Mouse (Mus musculus): ENCODE results near the gene Slc48a1. TPM values are rescaled to one million over a fixed set of nuclear protein-coding genes. Genes with fewer than 3 reads are reported as not detected.

The Slc48a1 gene
- polyA plus RNA-seq, 1 experiment from 2014 or later = 81.9 TPM

GRCm38 (mm10) chr15:97825941-97826587, 47.7 kb downstream of the Slc48a1 start:
- Histone ChIP-seq H3K27ac (ENCODE audit: low read length) (peak overlapping the region; percentile 83), H3K36me3 (ENCODE audit: insufficient read depth, low read length) (no peaks in the 10 kb centered on the region), H3K4me2 (replicated peaks; ENCODE audit: low read depth, low read length) (peak overlapping the region; percentile 63), H3K9me3 (ENCODE audit: low read length) (no peaks in the 10 kb centered on the region), H3K27me3 (ENCODE audit: insufficient read depth, low read length) (no peaks in the 10 kb centered on the region), H3K4me3 (ENCODE audit: low read length) (no peak overlapping the region), H3K9ac (replicated peaks; ENCODE audit: low read length) (peak overlapping the region; percentile 63), H3K4me1 (ENCODE audit: insufficient read depth, low read length) (peaks cover 91% of the 10 kb centered on the region)
- WGBS = 52% methylated on average over 12 of the region's 12 CpGs
- no peak for ATAC-seq (ENCODE audit: low FRiP score, low TSS enrichment)

GRCm38 (mm10) chr15:97826588-97827261, 48.4 kb downstream of the Slc48a1 start:
- WGBS = 57% methylated on average over 5 of the region's 5 CpGs
- peaks cover 85% of the 10 kb centered on the region for H3K4me1 ChIP-seq (ENCODE audit: insufficient read depth, low read length)
- no peak overlapping the region for H3K4me3 ChIP-seq (ENCODE audit: low read length)
- ATAC-seq (ENCODE audit: low FRiP score, low TSS enrichment) = no peak
- no peaks in the 10 kb centered on the region for H3K9me3 ChIP-seq (ENCODE audit: low read length)
- no peak overlapping the region for H3K9ac ChIP-seq (replicated peaks; ENCODE audit: low read length)
- no peak overlapping the region for H3K27ac ChIP-seq (ENCODE audit: low read length)
- H3K4me2 ChIP-seq (replicated peaks; ENCODE audit: low read depth, low read length) = no peak overlapping the region
- no peaks in the 10 kb centered on the region for H3K36me3 ChIP-seq (ENCODE audit: insufficient read depth, low read length)
- no peaks in the 10 kb centered on the region for H3K27me3 ChIP-seq (ENCODE audit: insufficient read depth, low read length)

- H3K4me1 ChIP-seq (ENCODE audit: insufficient read depth, low read length) = peaks cover 84% of the 10 kb centered on the region
- no peaks in the 10 kb centered on the region for H3K27me3 ChIP-seq (ENCODE audit: insufficient read depth, low read length)
- H3K4me2 ChIP-seq (replicated peaks; ENCODE audit: low read depth, low read length) = no peak overlapping the region
- no peak overlapping the region for H3K4me3 ChIP-seq (ENCODE audit: low read length)
- H3K9me3 ChIP-seq (ENCODE audit: low read length) = no peaks in the 10 kb centered on the region
- 80% methylated on average over 8 of the region's 8 CpGs for whole genome bisulfite sequencing
- H3K9ac ChIP-seq (replicated peaks; ENCODE audit: low read length) = no peak overlapping the region
- no peaks in the 10 kb centered on the region for H3K36me3 ChIP-seq (ENCODE audit: insufficient read depth, low read length)
- no peak for ATAC-seq (ENCODE audit: low FRiP score, low TSS enrichment)
- H3K27ac ChIP-seq (ENCODE audit: low read length) = no peak overlapping the region
These were observed 49.1 kb downstream of the Slc48a1 start for GRCm38 (mm10) chr15:97827401-97827800.

- Histone ChIP-seq H3K27ac (ENCODE audit: low read length) (peak overlapping the region; percentile 78), H3K4me2 (replicated peaks; ENCODE audit: low read depth, low read length) (peak overlapping the region; percentile 92), H3K27me3 (ENCODE audit: insufficient read depth, low read length) (no peaks in the 10 kb centered on the region), H3K9ac (replicated peaks; ENCODE audit: low read length) (peak overlapping the region; percentile 51), H3K9me3 (ENCODE audit: low read length) (no peaks in the 10 kb centered on the region), H3K4me3 (ENCODE audit: low read length) (peak overlapping the region; percentile 26), H3K4me1 (ENCODE audit: insufficient read depth, low read length) (peaks cover 84% of the 10 kb centered on the region), H3K36me3 (ENCODE audit: insufficient read depth, low read length) (no peaks in the 10 kb centered on the region)
- ATAC-seq (ENCODE audit: low FRiP score, low TSS enrichment) = no peak
- WGBS = 51% methylated on average over 6 of the region's 6 CpGs
These were observed 50.0 kb downstream of the Slc48a1 start for GRCm38 (mm10) chr15:97828221-97828842.

GRCm38 (mm10) chr15:97828901-97829338, 50.6 kb downstream of the Slc48a1 start:
- peak overlapping the region; percentile 51 for H3K9ac ChIP-seq (replicated peaks; ENCODE audit: low read length)
- 62% methylated on average over 5 of the region's 5 CpGs for WGBS
- H3K4me3 ChIP-seq (ENCODE audit: low read length) = peak overlapping the region; percentile 85; the same call in 1 of the 2 replicates
- no peaks in the 10 kb centered on the region for H3K9me3 ChIP-seq (ENCODE audit: low read length)
- peak overlapping the region; percentile 92 for H3K4me2 ChIP-seq (replicated peaks; ENCODE audit: low read depth, low read length)
- peaks cover 78% of the 10 kb centered on the region for H3K4me1 ChIP-seq (ENCODE audit: insufficient read depth, low read length)
- peak overlapping the region; percentile 97 for H3K27ac ChIP-seq (ENCODE audit: low read length)
- H3K36me3 ChIP-seq (ENCODE audit: insufficient read depth, low read length) = no peaks in the 10 kb centered on the region
- no peak for ATAC-seq (ENCODE audit: low FRiP score, low TSS enrichment)
- no peaks in the 10 kb centered on the region for H3K27me3 ChIP-seq (ENCODE audit: insufficient read depth, low read length)

GRCm38 (mm10) chr15:97829432-97829831, 51.1 kb downstream of the Slc48a1 start:
- peak overlapping the region; percentile 92 for H3K4me2 ChIP-seq (replicated peaks; ENCODE audit: low read depth, low read length)
- H3K4me1 ChIP-seq (ENCODE audit: insufficient read depth, low read length) = peaks cover 73% of the 10 kb centered on the region
- ATAC-seq (ENCODE audit: low FRiP score, low TSS enrichment) = no peak
- H3K9ac ChIP-seq (replicated peaks; ENCODE audit: low read length) = peak overlapping the region; percentile 98
- no peaks in the 10 kb centered on the region for H3K27me3 ChIP-seq (ENCODE audit: insufficient read depth, low read length)
- H3K27ac ChIP-seq (ENCODE audit: low read length) = peak overlapping the region; percentile 97
- no peaks in the 10 kb centered on the region for H3K36me3 ChIP-seq (ENCODE audit: insufficient read depth, low read length)
- H3K4me3 ChIP-seq (ENCODE audit: low read length) = peak overlapping the region; percentile 85
- 61% methylated on average over 2 of the region's 2 CpGs for WGBS
- no peaks in the 10 kb centered on the region for H3K9me3 ChIP-seq (ENCODE audit: low read length)

GRCm38 (mm10) chr15:97830253-97830787, 52.0 kb downstream of the Slc48a1 start:
- Histone ChIP-seq H3K36me3 (ENCODE audit: insufficient read depth, low read length) (no peaks in the 10 kb centered on the region), H3K27ac (ENCODE audit: low read length) (peak overlapping the region; percentile 97), H3K4me3 (ENCODE audit: low read length) (peak overlapping the region; percentile 85), H3K4me2 (replicated peaks; ENCODE audit: low read depth, low read length) (peak overlapping the region; percentile 92), H3K4me1 (ENCODE audit: insufficient read depth, low read length) (peaks cover 64% of the 10 kb centered on the region), H3K9me3 (ENCODE audit: low read length) (no peaks in the 10 kb centered on the region), H3K27me3 (ENCODE audit: insufficient read depth, low read length) (no peaks in the 10 kb centered on the region), H3K9ac (replicated peaks; ENCODE audit: low read length) (peak overlapping the region; percentile 98)
- 13% methylated on average over 12 of the region's 12 CpGs for WGBS
- no peak for ATAC-seq (ENCODE audit: low FRiP score, low TSS enrichment)

- Histone ChIP-seq H3K9ac (replicated peaks; ENCODE audit: low read length) (peak overlapping the region; percentile 98), H3K4me3 (ENCODE audit: low read length) (peak overlapping the region; percentile 85), H3K36me3 (ENCODE audit: insufficient read depth, low read length) (no peaks in the 10 kb centered on the region), H3K27me3 (ENCODE audit: insufficient read depth, low read length) (no peaks in the 10 kb centered on the region), H3K9me3 (ENCODE audit: low read length) (no peaks in the 10 kb centered on the region), H3K4me2 (replicated peaks; ENCODE audit: low read depth, low read length) (peak overlapping the region; percentile 92), H3K27ac (ENCODE audit: low read length) (peak overlapping the region; percentile 97), H3K4me1 (ENCODE audit: insufficient read depth, low read length) (peaks cover 62% of the 10 kb centered on the region)
- ATAC-seq (ENCODE audit: low FRiP score, low TSS enrichment) = peak; percentile 20
- WGBS = under 1% methylated on average over 37 of the region's 39 CpGs
These were observed 52.5 kb downstream of the Slc48a1 start for GRCm38 (mm10) chr15:97830788-97831241.

GRCm38 (mm10) chr15:97831242-97831986, 53.1 kb downstream of the Slc48a1 start:
- Histone ChIP-seq H3K4me2 (replicated peaks; ENCODE audit: low read depth, low read length) (peak overlapping the region; percentile 92), H3K9me3 (ENCODE audit: low read length) (no peaks in the 10 kb centered on the region), H3K36me3 (ENCODE audit: insufficient read depth, low read length) (no peaks in the 10 kb centered on the region), H3K4me3 (ENCODE audit: low read length) (peak overlapping the region; percentile 85), H3K27ac (ENCODE audit: low read length) (peak overlapping the region; percentile 97), H3K4me1 (ENCODE audit: insufficient read depth, low read length) (peaks cover 61% of the 10 kb centered on the region), H3K9ac (replicated peaks; ENCODE audit: low read length) (peak overlapping the region; percentile 98), H3K27me3 (ENCODE audit: insufficient read depth, low read length) (no peaks in the 10 kb centered on the region)
- WGBS = 0% methylated on average over 52 of the region's 84 CpGs
- peak; percentile 90 for ATAC-seq (ENCODE audit: low FRiP score, low TSS enrichment)

All from kidney, embryonic 16.5 days (tissue).